Mouse (Mus musculus): ENCODE data around the gene Lars2.

DNA sequence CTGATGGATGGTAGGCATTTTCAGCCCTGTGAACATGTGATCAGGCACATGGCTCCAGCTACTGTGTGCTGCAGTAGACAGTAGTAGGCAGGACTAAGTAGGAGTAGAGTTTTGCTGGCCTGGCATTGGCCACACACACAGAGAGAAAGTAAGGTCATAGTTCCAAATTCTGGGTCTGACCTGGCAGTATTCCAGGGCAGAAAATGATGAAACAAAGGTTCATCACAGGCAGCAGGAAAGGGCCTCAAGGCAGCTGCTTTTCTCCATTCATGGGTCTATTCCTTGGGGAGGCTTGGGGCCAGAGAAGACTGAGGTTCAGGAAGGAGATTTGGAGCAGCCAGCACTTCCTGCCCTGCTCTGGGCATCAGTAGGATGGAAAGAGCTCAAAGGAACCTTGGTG lies 106.7 kb downstream of the Lars2 start:
- TF ChIP-seq TAL1 (IDR thresholded peaks at IDR 0.05; ENCODE audit: low read length) = no peak
- no peak for TF ChIP-seq GATA1 (IDR thresholded peaks at IDR 0.05; ENCODE audit: low read length)
